Mouse (Mus musculus): Measurements from ENCODE around the gene Atp13a4.
A peak's percentile ranks its signal among the peaks of the same experiment; 100 is the strongest.

The Atp13a4 gene

DNA sequence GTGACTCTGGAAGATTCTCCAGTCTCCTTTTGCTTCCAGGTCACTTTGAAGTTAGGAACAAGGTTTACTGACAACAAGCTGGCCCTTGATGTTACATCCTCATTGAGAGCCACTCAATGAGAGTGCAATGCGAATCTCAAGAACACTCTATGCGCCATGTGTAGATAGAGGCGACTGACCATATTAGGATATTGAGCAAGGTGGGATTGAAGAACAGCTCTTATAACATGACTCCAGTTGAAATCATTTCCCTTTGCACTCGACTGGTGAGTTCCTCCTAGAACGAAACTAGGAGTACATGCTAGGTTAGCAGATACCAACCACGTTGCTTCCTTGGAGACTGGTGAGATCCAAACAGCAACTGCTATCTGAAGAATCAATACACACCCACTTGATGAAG, 64.3 kb downstream of the Atp13a4 start:
- no peak for DNase-seq (ENCODE audit: low spot score in 2 of 2)

DNA sequence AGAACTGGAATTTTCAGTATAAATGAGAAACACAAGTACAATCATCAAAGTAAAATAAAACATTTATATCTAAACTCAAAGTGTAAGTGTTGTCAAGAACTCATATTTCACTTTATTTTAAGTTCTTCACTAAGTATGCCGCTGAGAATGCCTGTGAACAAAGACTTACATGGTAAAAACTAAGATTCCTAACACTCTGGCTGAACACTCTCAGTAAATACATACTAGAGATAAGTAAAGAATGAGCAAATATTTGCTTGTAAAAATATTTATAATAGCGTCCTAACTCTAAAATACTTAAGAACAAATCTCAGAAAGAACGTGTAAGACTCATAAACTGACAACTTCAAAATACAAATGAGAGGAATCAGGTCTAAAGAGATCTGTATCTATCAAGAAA, 80.9 kb downstream of the Atp13a4 start:
- no peak for DNase-seq (ENCODE audit: low spot score in 2 of 2)

- no peak for DNase-seq (ENCODE audit: low spot score in 2 of 2)
Measured at GRCm38 (mm10) chr16:29459331-29459730, 85.3 kb downstream of the Atp13a4 start.

DNA sequence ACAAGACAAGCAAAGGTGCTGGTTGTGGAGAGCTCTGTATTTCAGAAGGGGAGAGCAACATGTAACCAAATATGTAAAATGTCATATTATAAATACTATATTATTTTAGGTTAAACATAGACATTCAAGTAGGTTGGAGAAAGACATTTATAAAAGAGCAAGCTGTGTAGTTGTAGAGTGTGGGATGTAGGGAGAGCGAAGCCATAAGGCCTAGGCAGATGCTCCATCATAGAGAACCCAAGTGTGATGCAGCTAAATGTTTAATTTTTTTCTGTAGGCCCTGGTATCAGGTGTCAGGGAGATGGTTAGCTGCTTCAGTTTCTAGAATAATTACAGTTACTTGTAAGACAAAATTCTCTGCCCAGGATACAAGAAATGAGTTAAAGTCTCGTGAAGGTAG, 87.8 kb downstream of the Atp13a4 start:
- peak in 1 of 2 experiments; percentile 8 for DNase-seq (ENCODE audit: low spot score in 2 of 2)

GRCm38 (mm10) chr16:29453282-29453681, 91.4 kb downstream of the Atp13a4 start:
- DNase-seq (ENCODE audit: low spot score in 2 of 2), result no peak

- peak in 1 of 2 experiments; percentile 58 for DNase-seq (ENCODE audit: low spot score in 2 of 2)
Measured at GRCm38 (mm10) chr16:29451706-29452105, 93.0 kb downstream of the Atp13a4 start.

GRCm38 (mm10) chr16:29442126-29442525, 102.5 kb downstream of the Atp13a4 start:
- DNase-seq (ENCODE audit: low spot score in 2 of 2), result no peak

- peak in 1 of 2 experiments; percentile 17 for DNase-seq (ENCODE audit: low spot score in 2 of 2)
Measured at GRCm38 (mm10) chr16:29441405-29441985, 103.2 kb downstream of the Atp13a4 start.

- DNase-seq (ENCODE audit: low spot score in 2 of 2), result no peak
Measured at GRCm38 (mm10) chr16:29438045-29438444, 106.6 kb downstream of the Atp13a4 start.

DNA sequence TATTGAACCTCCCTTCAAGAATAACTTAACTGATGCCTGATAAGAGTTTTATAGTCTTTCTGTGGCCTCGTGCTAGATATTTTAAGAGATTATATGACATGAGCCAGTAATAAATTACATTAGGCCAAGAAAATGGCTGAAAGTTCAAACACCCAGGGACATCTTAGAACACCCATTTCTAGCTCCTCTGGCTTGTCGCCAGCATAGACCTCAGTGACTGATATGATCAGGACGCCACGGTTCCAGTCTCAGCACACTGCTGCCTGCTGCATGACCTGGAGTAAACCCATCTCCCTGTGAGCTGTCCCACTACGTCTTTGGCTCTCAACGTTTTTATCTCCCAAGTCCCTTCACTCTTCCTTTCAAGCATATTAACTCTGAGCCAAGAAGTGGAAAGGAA, 108.9 kb downstream of the Atp13a4 start:
- DNase-seq (ENCODE audit: low spot score in 2 of 2), result no peak

- DNase-seq (ENCODE audit: low spot score in 2 of 2), result peak in 1 of 2 experiments; percentile 65
Measured at GRCm38 (mm10) chr16:29434712-29435111, 110.0 kb downstream of the Atp13a4 start.

- DNase-seq (ENCODE audit: low spot score in 2 of 2), result peak; percentile 19
Measured at GRCm38 (mm10) chr16:29414822-29415221, 129.8 kb downstream of the Atp13a4 start.

DNA sequence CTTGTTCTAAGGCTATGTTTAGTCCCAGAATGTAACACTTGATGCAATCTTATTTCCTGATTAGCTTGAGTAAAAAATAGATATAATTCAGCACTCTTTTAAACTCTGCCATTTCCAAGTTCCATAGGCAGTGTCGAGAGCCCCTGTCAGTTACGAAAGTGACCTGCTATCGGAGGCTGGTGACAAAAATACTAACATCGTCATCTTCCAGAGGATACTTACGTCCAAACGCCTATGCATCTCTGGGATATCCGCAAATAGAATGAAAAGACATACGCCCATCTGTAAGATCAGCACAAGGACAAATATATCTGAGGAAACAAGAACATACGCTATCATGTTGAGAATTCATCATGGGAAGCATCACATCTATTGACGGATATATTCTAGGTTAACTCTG, 137.3 kb downstream of the Atp13a4 start:
- no peak for DNase-seq (ENCODE audit: low spot score in 2 of 2)

DNA sequence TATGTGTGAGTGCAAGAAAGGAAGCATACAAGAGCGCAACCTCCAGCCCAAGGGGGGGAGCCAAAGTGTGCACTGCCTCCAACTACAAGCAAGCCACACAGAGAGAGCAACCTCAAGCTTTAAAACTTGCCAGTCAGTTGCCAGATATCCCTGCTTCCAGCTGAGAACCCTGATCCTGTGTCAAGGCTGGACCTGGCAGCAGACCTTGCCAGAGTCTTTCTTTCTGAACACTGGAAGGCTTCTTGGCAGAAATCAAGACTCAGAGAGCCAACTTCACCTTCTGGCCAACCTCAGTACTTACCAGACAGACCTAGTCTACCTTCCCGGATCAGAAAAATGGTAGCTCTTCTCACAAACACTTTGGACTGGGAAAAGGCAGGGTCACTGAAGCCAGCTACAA, 145.6 kb downstream of the Atp13a4 start:
- DNase-seq (ENCODE audit: low spot score in 2 of 2), result no peak

GRCm38 (mm10) chr16:29384781-29385180, 159.9 kb downstream of the Atp13a4 start:
- DNase-seq (ENCODE audit: low spot score in 2 of 2), result no peak

- DNase-seq (ENCODE audit: low spot score in 2 of 2), result no peak
Measured at GRCm38 (mm10) chr16:29378458-29378857, 166.2 kb downstream of the Atp13a4 start, which contains the start of gene Atp13a5. Atp13a5 (minus strand) TSS chr16:29378732.

DNA sequence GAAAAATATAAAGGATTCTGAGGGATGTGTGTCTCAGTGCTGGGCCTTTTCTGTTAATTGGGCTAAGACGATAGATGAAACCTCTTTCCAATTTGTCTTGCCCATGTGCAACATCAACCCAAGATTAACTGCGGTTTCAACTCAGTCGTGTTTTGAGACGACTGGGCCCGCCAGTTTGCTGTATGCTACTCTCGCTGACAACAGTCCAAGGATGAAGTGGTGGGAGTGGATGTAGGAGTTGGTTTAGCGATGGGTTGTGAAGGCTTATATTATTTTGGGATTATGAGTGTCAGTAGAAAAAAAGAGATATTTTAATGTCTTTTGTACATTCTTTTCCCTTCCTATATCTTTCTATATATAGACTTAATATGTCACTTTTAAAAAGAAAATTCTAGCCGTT, 170.0 kb downstream of the Atp13a4 start:
- DNase-seq (ENCODE audit: low spot score in 2 of 2), result peak in 1 of 2 experiments; percentile 26

Measured in left cerebral cortex, adult 9 months (tissue).